Mouse (Mus musculus) testis, adult 2 months (tissue): ENCODE measurements at regions not wholly inside any gene's neighbourhood (a gene's known extent, or its start where the extent isn't known, plus 50 kb on each side); places are given as distances from the start of the nearest gene placed in this dataset.

Experiments
- CTCF ChIP-seq: fragments of 200-500 bp; IDR thresholded peaks from 2 replicates; pipeline ENCODE4 v1.5.1; 2012; ENCODE audit warnings: low read depth, mild to moderate bottlenecking, inconsistent platforms, low read length, moderate library complexity; ENCODE audit not compliant: control insufficient read depth, insufficient read depth, insufficient replicate concordance
- POLR2A ChIP-seq: fragments of 200-500 bp; IDR thresholded peaks from 2 replicates; pipeline ENCODE4 v1.6.1; 2012; ENCODE audit warnings: low read depth, mild to moderate bottlenecking, inconsistent platforms, low read length, moderate library complexity; ENCODE audit not compliant: control insufficient read depth

DNA sequence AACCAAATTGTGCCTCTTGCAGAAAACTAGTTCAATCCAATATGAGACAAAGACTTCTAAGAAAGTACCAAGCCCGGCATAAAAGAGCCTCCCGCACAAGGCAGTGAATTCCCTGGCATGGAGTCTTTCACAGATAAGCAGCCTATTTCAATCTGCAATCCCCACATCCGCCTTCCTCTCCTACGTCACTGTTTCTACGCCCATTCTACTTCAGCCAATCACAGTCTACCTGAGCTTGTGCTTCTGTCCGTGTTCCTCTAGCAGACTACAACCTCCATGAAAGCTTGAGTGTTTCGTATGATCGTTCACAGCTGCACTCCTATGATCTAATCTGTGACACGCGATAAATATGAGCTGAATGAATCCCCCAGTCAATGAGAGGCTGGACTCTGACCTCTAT, 155.6 kb upstream of the Ipo5 start:
- no peak for TF ChIP-seq CTCF
- TF ChIP-seq POLR2A: no peak
